Mouse (Mus musculus): ENCODE data around the gene Fbxw5. TPM values are rescaled to one million over a fixed set of nuclear protein-coding genes. Genes with fewer than 3 reads are reported as not detected.

Fbxw5 gene
- polyA plus RNA-seq, 1 experiment from 2014 or later, result 27.9 TPM

- Histone ChIP-seq H3K27me3 (no peaks in the 10 kb centered on the region), H3K36me3 (peaks cover 25% of the 10 kb centered on the region), H3K9me3 (replicated peaks) (no peaks in the 10 kb centered on the region), H3K4me2 (peak overlapping the region; percentile 84), H3K27ac (peak overlapping the region; percentile 74), H3K9ac (peak overlapping the region; percentile 87), H3K4me3 (replicated peaks) (peak overlapping the region; percentile 74), H3K4me1 (replicated peaks) (peaks cover 69% of the 10 kb centered on the region)
- WGBS (ENCODE audit: insufficient replicate concordance), result 57% methylated on average over 6 of the region's 6 CpGs
- DNase-seq, result no peak
- ATAC-seq (ENCODE audit: low read depth), result peak; percentile 26
These were observed 427 bp upstream of the Fbxw5 start for GRCm38 (mm10) chr2:25500071-25500575.

GRCm38 (mm10) chr2:25501593-25502486, 1.3 kb downstream of the Fbxw5 start, which contains the start of gene C8g:
Gene C8g (minus strand): TSS chr2:25501719.
- Histone ChIP-seq H3K4me1 (replicated peaks) (peaks cover 69% of the 10 kb centered on the region), H3K4me3 (replicated peaks) (peak within 1 kb of the TSS; percentile 74), H3K9me3 (replicated peaks) (no peaks in the 10 kb centered on the region), H3K36me3 (peaks cover 34% of the 10 kb centered on the region), H3K9ac (peak within 1 kb of the TSS; percentile 87), H3K27me3 (no peaks in the 10 kb centered on the region), H3K4me2 (peak within 1 kb of the TSS; percentile 84), H3K27ac (peak within 1 kb of the TSS; percentile 87)
- no peak for ATAC-seq (ENCODE audit: low read depth)
- WGBS (ENCODE audit: insufficient replicate concordance), result 72% methylated on average over 20 of the region's 20 CpGs
- DNase-seq, result peak; percentile 29

- ATAC-seq (ENCODE audit: low read depth) (peak; percentile 84), DNase-seq (peak; percentile 68)
These were observed 2.2 kb downstream of the Fbxw5 start for GRCm38 (mm10) chr2:25502726-25503125.

GRCm38 (mm10) chr2:25504538-25504937, 4.0 kb downstream of the Fbxw5 start:
- Histone ChIP-seq H3K27ac (no peak overlapping the region), H3K36me3 (peaks cover 34% of the 10 kb centered on the region), H3K4me1 (replicated peaks) (peaks cover 49% of the 10 kb centered on the region), H3K27me3 (no peaks in the 10 kb centered on the region), H3K4me2 (no peak overlapping the region), H3K9ac (no peak overlapping the region), H3K9me3 (replicated peaks) (no peaks in the 10 kb centered on the region), H3K4me3 (replicated peaks) (no peak overlapping the region)
- DNase-seq (no peak), ATAC-seq (ENCODE audit: low read depth) (no peak)
- WGBS (ENCODE audit: insufficient replicate concordance), result 57% methylated on average over 19 of the region's 19 CpGs

More at GRCm38 (mm10) chr2:25502726-25503125, 2.2 kb downstream of the Fbxw5 start:
- Histone ChIP-seq H3K4me1 (replicated peaks) (peaks cover 65% of the 10 kb centered on the region), H3K4me2 (peak overlapping the region; percentile 84), H3K27ac (peak overlapping the region; percentile 87), H3K27me3 (no peaks in the 10 kb centered on the region), H3K4me3 (replicated peaks) (peak overlapping the region; percentile 74; the same call in 1 of the 2 replicates), H3K36me3 (peaks cover 34% of the 10 kb centered on the region), H3K9ac (peak overlapping the region; percentile 87), H3K9me3 (replicated peaks) (no peaks in the 10 kb centered on the region)
- 31% methylated on average over 3 of the region's 3 CpGs for WGBS (ENCODE audit: insufficient replicate concordance)

GRCm38 (mm10) chr2:25505000-25505399, 4.5 kb downstream of the Fbxw5 start:
- no peak overlapping the region for H3K9ac ChIP-seq

GRCm38 (mm10) chr2:25505860-25506259, 5.3 kb downstream of the Fbxw5 start:
- Histone ChIP-seq H3K36me3 (peaks cover 34% of the 10 kb centered on the region), H3K27ac (no peak overlapping the region), H3K4me3 (replicated peaks) (no peak overlapping the region), H3K4me2 (no peak overlapping the region), H3K27me3 (no peaks in the 10 kb centered on the region), H3K9ac (no peak overlapping the region), H3K9me3 (replicated peaks) (no peaks in the 10 kb centered on the region), H3K4me1 (replicated peaks) (peaks cover 41% of the 10 kb centered on the region)
- ATAC-seq (ENCODE audit: low read depth), result no peak
- WGBS (ENCODE audit: insufficient replicate concordance), result 86% methylated on average over 4 of the region's 4 CpGs
- DNase-seq, result no peak

More at GRCm38 (mm10) chr2:25505000-25505399, 4.5 kb downstream of the Fbxw5 start:
- ATAC-seq (ENCODE audit: low read depth) (no peak), DNase-seq (no peak)
- Histone ChIP-seq H3K4me3 (replicated peaks) (no peak overlapping the region), H3K4me1 (replicated peaks) (peaks cover 44% of the 10 kb centered on the region), H3K36me3 (peaks cover 34% of the 10 kb centered on the region), H3K27me3 (no peaks in the 10 kb centered on the region), H3K9me3 (replicated peaks) (no peaks in the 10 kb centered on the region), H3K27ac (no peak overlapping the region), H3K4me2 (no peak overlapping the region)
- 64% methylated on average over 1 of the region's 1 CpGs for WGBS (ENCODE audit: insufficient replicate concordance)

- Histone ChIP-seq H3K4me2 (no peak overlapping the region), H3K9ac (no peak overlapping the region), H3K9me3 (replicated peaks) (no peaks in the 10 kb centered on the region), H3K36me3 (peaks cover 34% of the 10 kb centered on the region), H3K27me3 (no peaks in the 10 kb centered on the region), H3K27ac (no peak overlapping the region), H3K4me1 (replicated peaks) (peaks cover 33% of the 10 kb centered on the region), H3K4me3 (replicated peaks) (no peak overlapping the region)
- ATAC-seq (ENCODE audit: low read depth) (no peak), DNase-seq (no peak)
- WGBS (ENCODE audit: insufficient replicate concordance), result 48% methylated on average over 5 of the region's 5 CpGs
These were observed 6.4 kb downstream of the Fbxw5 start for GRCm38 (mm10) chr2:25506964-25507363.

GRCm38 (mm10) chr2:25509912-25510311, 9.4 kb downstream of the Fbxw5 start:
- peaks cover 4% of the 10 kb centered on the region; the same call in 1 of the 2 replicates for H3K4me1 ChIP-seq (replicated peaks)
- H3K9me3 ChIP-seq (replicated peaks), result no peaks in the 10 kb centered on the region
- H3K9ac ChIP-seq, result no peak overlapping the region
- no peak overlapping the region for H3K4me3 ChIP-seq (replicated peaks)
- peaks cover 11% of the 10 kb centered on the region for H3K36me3 ChIP-seq
- no peaks in the 10 kb centered on the region for H3K27me3 ChIP-seq
- H3K27ac ChIP-seq, result no peak overlapping the region
- WGBS (ENCODE audit: insufficient replicate concordance), result 63% methylated on average over 3 of the region's 3 CpGs
- no peak overlapping the region for H3K4me2 ChIP-seq
- DNase-seq (no peak), ATAC-seq (ENCODE audit: low read depth) (no peak)

GRCm38 (mm10) chr2:25526510-25527302, 26.2 kb downstream of the Fbxw5 start:
- Histone ChIP-seq H3K9me3 (replicated peaks) (no peaks in the 10 kb centered on the region), H3K9ac (no peak overlapping the region), H3K27ac (no peak overlapping the region), H3K36me3 (peaks cover 97% of the 10 kb centered on the region), H3K4me1 (replicated peaks) (no peaks in the 10 kb centered on the region), H3K27me3 (no peaks in the 10 kb centered on the region), H3K4me3 (replicated peaks) (no peak overlapping the region), H3K4me2 (no peak overlapping the region)
- no peak for DNase-seq
- ATAC-seq (ENCODE audit: low read depth), result no peak
- 72% methylated on average over 9 of the region's 9 CpGs for WGBS (ENCODE audit: insufficient replicate concordance)

GRCm38 (mm10) chr2:25533707-25534106, 33.2 kb downstream of the Fbxw5 start:
- peaks cover 93% of the 10 kb centered on the region for H3K36me3 ChIP-seq
- ATAC-seq (ENCODE audit: low read depth) (no peak), DNase-seq (no peak)
- H3K27ac ChIP-seq, result no peak overlapping the region
- H3K9ac ChIP-seq, result no peak overlapping the region
- WGBS (ENCODE audit: insufficient replicate concordance), result 86% methylated on average over 2 of the region's 2 CpGs
- H3K9me3 ChIP-seq (replicated peaks), result no peaks in the 10 kb centered on the region
- no peak overlapping the region for H3K4me3 ChIP-seq (replicated peaks)
- H3K4me2 ChIP-seq, result no peak overlapping the region
- no peaks in the 10 kb centered on the region for H3K27me3 ChIP-seq
- H3K4me1 ChIP-seq (replicated peaks), result peaks cover 6% of the 10 kb centered on the region
